Mouse (Mus musculus) gastrocnemius, adult 8-10 months (tissue): ENCODE results near the gene Eid1. TPM values are rescaled to one million over a fixed set of nuclear protein-coding genes. Genes with fewer than 3 reads are reported as not detected.
A peak's percentile ranks its signal among the peaks of the same experiment; 100 is the strongest.

Source experiments
- DNase-seq, 2 experiments: peaks; one replicate each; pipeline ENCODE4 v3.0.0; 2022; ENCODE audit warnings: low spot score in 2 of 2
- total RNA-seq, 4 experiments: library from RNA; stranded (reverse); gene quantifications; 2 replicates each; pipeline ENCODE4 v1.2.4; 2022

Gene Eid1
- total RNA-seq: 10 to 100 TPM; 17.1 to 24.7 (median 19.2) TPM

- peak; percentile 22 to 53 for DNase-seq
Measured at GRCm38 (mm10) chr2:125672957-125673631, at the start of gene Eid1. TSS of gene Eid1 (plus strand) at chr2:125673095.

GRCm38 (mm10) chr2:125623211-125623610 lies 49.7 kb upstream of the Eid1 start:
- no peak for DNase-seq

GRCm38 (mm10) chr2:125624127-125624685 lies 48.7 kb upstream of the Eid1 start:
- DNase-seq: no peak

GRCm38 (mm10) chr2:125624837-125625351 lies 48.0 kb upstream of the Eid1 start, which contains the start of gene Cep152:
TSS of gene Cep152 (minus strand) at chr2:125625113.
- DNase-seq: peak; percentile 96 to 98

GRCm38 (mm10) chr2:125626536-125626935 lies 46.4 kb upstream of the Eid1 start:
- no peak for DNase-seq

GRCm38 (mm10) chr2:125628487-125628886 lies 44.4 kb upstream of the Eid1 start:
- DNase-seq: no peak

- DNase-seq: no peak
Measured at GRCm38 (mm10) chr2:125630010-125630409, 42.9 kb upstream of the Eid1 start.

GRCm38 (mm10) chr2:125637331-125637730 lies 35.6 kb upstream of the Eid1 start:
- no peak for DNase-seq

- no peak for DNase-seq
Measured at GRCm38 (mm10) chr2:125644912-125645311, 28.0 kb upstream of the Eid1 start.

- DNase-seq: no peak
Measured at GRCm38 (mm10) chr2:125650038-125650437, 22.9 kb upstream of the Eid1 start.

- DNase-seq: no peak
Measured at GRCm38 (mm10) chr2:125650742-125651352, 22.0 kb upstream of the Eid1 start.

GRCm38 (mm10) chr2:125651563-125651962 lies 21.3 kb upstream of the Eid1 start:
- DNase-seq: no peak

- DNase-seq: no peak
Measured at GRCm38 (mm10) chr2:125653286-125653685, 19.6 kb upstream of the Eid1 start.

GRCm38 (mm10) chr2:125655391-125655790 lies 17.5 kb upstream of the Eid1 start:
- no peak for DNase-seq

GRCm38 (mm10) chr2:125659823-125660536 lies 12.9 kb upstream of the Eid1 start:
- no peak for DNase-seq

- DNase-seq: no peak
Measured at GRCm38 (mm10) chr2:125660537-125661130, 12.3 kb upstream of the Eid1 start.

GRCm38 (mm10) chr2:125661156-125661555 lies 11.7 kb upstream of the Eid1 start:
- DNase-seq: no peak

- no peak for DNase-seq
Measured at GRCm38 (mm10) chr2:125662517-125662916, 10.4 kb upstream of the Eid1 start.

GRCm38 (mm10) chr2:125665213-125665612 lies 7.7 kb upstream of the Eid1 start:
- no peak for DNase-seq

- DNase-seq: no peak
Measured at GRCm38 (mm10) chr2:125665909-125666308, 7.0 kb upstream of the Eid1 start.

- DNase-seq: no peak
Measured at GRCm38 (mm10) chr2:125666668-125667067, 6.2 kb upstream of the Eid1 start.
